Comparison of ENCODE assay signal across 9 mouse cellular contexts in genomic region chr1:175923848-175924787, GRCm38 (mm10). TPM values are rescaled to one million over a fixed set of nuclear protein-coding genes. Genes with fewer than 3 reads are reported as not detected.
DNase-seq lines count a peak whose midpoint lies in the region; ATAC-seq and TF ChIP-seq lines count a peak whose summit lies in the region.
"Had no signal": no experiment of that assay in that cellular context is flagged by ENCODE, and none has a peak within 500 bp of the region (broad histone marks: within the 10 kb centered on the region; RNA-seq: fewer than 3 reads in every experiment).

No protein-coding gene starts in this region.

- peak; percentile 75 for DNase-seq in ES-CJ7 (ENCODE audit: low read depth, low spot score)
- peak; percentile 21 to 53 for DNase-seq in adrenal gland, postnatal 4 days (ENCODE audit: low spot score in 2 of 2)
- DNase-seq in embryonic facial prominence, embryonic 11.5 days (ENCODE audit: low spot score) = peak; percentile 82
- DNase-seq in heart, postnatal 0 days (ENCODE audit: low spot score) = peak; percentile 50
- peak; percentile 43 for DNase-seq in large intestine, adult 2 months (ENCODE audit: low read depth, low spot score)
- peak; percentile 80 for DNase-seq in lung, postnatal 10 days
- peak; percentile 87 for DNase-seq in retina, embryonic 14.5 days (ENCODE audit: low spot score)
- peak; percentile 60 for DNase-seq in thymus, postnatal 25 days

- no peaks in the 10 kb centered on the region for H3K27me3 ChIP-seq in embryonic facial prominence, embryonic 11.5 days (ENCODE audit: control insufficient read depth, insufficient read depth, low read length)
- H3K27me3 ChIP-seq in heart, postnatal 0 days (ENCODE audit: control insufficient read depth, insufficient read depth, low read length) = no peaks in the 10 kb centered on the region
- H3K27me3 ChIP-seq: limb, embryonic 15.5 days had no signal

- 56% methylated on average over 7 of the region's 7 CpGs for WGBS in embryonic facial prominence, embryonic 11.5 days
- WGBS in heart, postnatal 0 days = 42% methylated on average over 7 of the region's 7 CpGs
- 40% methylated on average over 7 of the region's 7 CpGs for WGBS in large intestine, adult 2 months

- ATAC-seq in embryonic facial prominence, embryonic 11.5 days (replicated peaks; ENCODE audit: insufficient number of reproducible peaks, low FRiP score, low TSS enrichment, low read depth) = no peak
- no peak for ATAC-seq in heart, postnatal 0 days (ENCODE audit: insufficient read depth, low read depth)

- H3K4me1 ChIP-seq in embryonic facial prominence, embryonic 11.5 days (ENCODE audit: control insufficient read depth, insufficient read depth, low read length) = no peaks in the 10 kb centered on the region
- no peaks in the 10 kb centered on the region for H3K4me1 ChIP-seq in heart, postnatal 0 days (ENCODE audit: control insufficient read depth, insufficient read depth)
- H3K4me1 ChIP-seq: limb, embryonic 15.5 days had no signal

- no peaks in the 10 kb centered on the region for H3K9me3 ChIP-seq in embryonic facial prominence, embryonic 11.5 days (replicated peaks; ENCODE audit: control insufficient read depth, low read length)
- H3K9me3 ChIP-seq in heart, postnatal 0 days (replicated peaks; ENCODE audit: control insufficient read depth, low read length) = no peaks in the 10 kb centered on the region
- H3K9me3 ChIP-seq: limb, embryonic 15.5 days had no signal

- no peak overlapping the region for H3K27ac ChIP-seq in embryonic facial prominence, embryonic 11.5 days (replicated peaks; ENCODE audit: low read depth, low read length)
- no peak overlapping the region for H3K27ac ChIP-seq in heart, postnatal 0 days (ENCODE audit: low read depth)
- H3K27ac ChIP-seq: limb, embryonic 15.5 days had no signal

- TF ChIP-seq CTCF in heart, postnatal 0 days (IDR thresholded peaks at IDR 0.05; ENCODE audit: low read depth) = peak; percentile 79

- no peak overlapping the region for H3K4me2 ChIP-seq in embryonic facial prominence, embryonic 11.5 days (ENCODE audit: low read depth, low read length)
- no peak overlapping the region for H3K4me2 ChIP-seq in heart, postnatal 0 days (ENCODE audit: low read depth, low read length)
- H3K4me2 ChIP-seq: limb, embryonic 15.5 days had no signal

- H3K36me3 ChIP-seq in embryonic facial prominence, embryonic 11.5 days (replicated peaks; ENCODE audit: control insufficient read depth, insufficient read depth, low read depth, low read length) = no peaks in the 10 kb centered on the region
- H3K36me3 ChIP-seq in heart, postnatal 0 days (replicated peaks; ENCODE audit: control insufficient read depth, insufficient read depth, low read length) = no peaks in the 10 kb centered on the region
- H3K36me3 ChIP-seq: limb, embryonic 15.5 days had no signal

- no peak overlapping the region for H3K9ac ChIP-seq in embryonic facial prominence, embryonic 11.5 days (replicated peaks; ENCODE audit: low read length)
- no peak overlapping the region for H3K9ac ChIP-seq in heart, postnatal 0 days (replicated peaks; ENCODE audit: low read depth, low read length)
- H3K9ac ChIP-seq: limb, embryonic 15.5 days had no signal

- no peak overlapping the region for H3K4me3 ChIP-seq in embryonic facial prominence, embryonic 11.5 days (ENCODE audit: low read depth, low read length)
- H3K4me3 ChIP-seq in heart, postnatal 0 days (ENCODE audit: low read depth, low read length) = no peak overlapping the region
- H3K4me3 ChIP-seq: limb, embryonic 15.5 days had no signal

- no peak for TF ChIP-seq EP300 in heart, postnatal 0 days (IDR thresholded peaks at IDR 0.05; ENCODE audit: low read depth)

RNA-seq across cellular contexts. Expression of gene Gm38100, which starts 4.0 kb away (rescaled TPM):
- total RNA-seq in adrenal gland, postnatal 4 days (2021) = not detected
- polyA plus RNA-seq in embryonic facial prominence, embryonic 11.5 days (2014; fragmentation: Nextera tagmentation; extraction: Ambion mirVana) = 0.11 TPM in 1 of 2 replicates, not detected in the other
- total RNA-seq in heart, postnatal 0 days (2014; rRNA removed; ENCODE audit: low replicate concordance) = not detected in 2 replicates
- polyA plus RNA-seq in heart, postnatal 0 days (2015; fragmentation: Nextera tagmentation; extraction: Ambion mirVana) = 0.12 and 0.23 TPM in 2 replicates
- not detected in 2 replicates for polyA plus RNA-seq in large intestine, adult 2 months (2012; rRNA removed)
- polyA plus RNA-seq: limb, embryonic 15.5 days had no signal

RNA-seq across cellular contexts. Expression of gene Exo1, which starts 43.7 kb away (rescaled TPM):
- total RNA-seq in adrenal gland, postnatal 4 days (2021) = 10 to 100 TPM; 13.1 to 16.1 TPM
- 141 and 162 TPM in 2 replicates for polyA plus RNA-seq in embryonic facial prominence, embryonic 11.5 days (2014; fragmentation: Nextera tagmentation; extraction: Ambion mirVana)
- 13.3 and 22.8 TPM in 2 replicates for total RNA-seq in heart, postnatal 0 days (2014; rRNA removed; ENCODE audit: low replicate concordance)
- 7.2 and 8.7 TPM in 2 replicates for polyA plus RNA-seq in heart, postnatal 0 days (2015; fragmentation: Nextera tagmentation; extraction: Ambion mirVana)
- 0.87 and 2.0 TPM in 2 replicates for polyA plus RNA-seq in large intestine, adult 2 months (2012; rRNA removed)

RNA-seq across cellular contexts. Expression of gene Rbm8a2, which starts 54.8 kb away (rescaled TPM):
- not detected for total RNA-seq in adrenal gland, postnatal 4 days (2021)
- 0.61 and 1.1 TPM in 2 replicates for polyA plus RNA-seq in embryonic facial prominence, embryonic 11.5 days (2014; fragmentation: Nextera tagmentation; extraction: Ambion mirVana)
- not detected in 2 replicates for total RNA-seq in heart, postnatal 0 days (2014; rRNA removed; ENCODE audit: low replicate concordance)
- 0.25 TPM in 1 of 2 replicates, not detected in the other for polyA plus RNA-seq in heart, postnatal 0 days (2015; fragmentation: Nextera tagmentation; extraction: Ambion mirVana)
- polyA plus RNA-seq in large intestine, adult 2 months (2012; rRNA removed) = 0.10 TPM in 1 of 2 replicates, not detected in the other

Comparison
In these comparisons a context has a peak if more than half of its experiments do, and no peak if none do; other contexts are left out.
1. DNase-seq: peak in every context shown above with its lines; median percentile 87 in retina, embryonic 14.5 days; 82 in embryonic facial prominence, embryonic 11.5 days; 80 in lung, postnatal 10 days; 75 in ES-CJ7; 60 in thymus, postnatal 25 days; 50 in heart, postnatal 0 days; 43 in large intestine, adult 2 months; 37 in adrenal gland, postnatal 4 days.
2. RNA of gene Exo1, which starts 43.7 kb away (polyA plus RNA-seq): 141 to 162 TPM in embryonic facial prominence, embryonic 11.5 days; 7.2 to 8.7 TPM in heart, postnatal 0 days and 0.87 to 2.0 TPM in large intestine, adult 2 months; every median in the first group is over 10 times any median in the second.